In genomic region chr8:27889292-27889691, GRCm38 (mm10) we compare ENCODE assay signal across 20 mouse cellular contexts.
A peak's percentile ranks its signal among the peaks of the same experiment; 100 is the strongest.
DNase-seq lines count a peak whose midpoint lies in the region; ATAC-seq and TF ChIP-seq lines count a peak whose summit lies in the region.
"Had no signal": no experiment of that assay in that cellular context is flagged by ENCODE, and none has a peak within 500 bp of the region (broad histone marks: within the 10 kb centered on the region; RNA-seq: fewer than 3 reads in every experiment).

No protein-coding gene starts in this region.

- TF ChIP-seq CTCF in kidney, adult 2 months (conservative IDR thresholded peaks at IDR 0.05; ENCODE audit: insufficient read depth, insufficient read length, low read depth, low read length): no peak

- ATAC-seq in kidney, embryonic 14.5 days (ENCODE audit: low FRiP score, low TSS enrichment): peak; percentile 82
- peak; percentile 49; the same call in 1 of the 2 replicates for ATAC-seq in kidney, embryonic 16.5 days (ENCODE audit: low FRiP score, low TSS enrichment)
- no peak for ATAC-seq in liver, embryonic 12.5 days
- ATAC-seq: forebrain, embryonic 13.5 days; forebrain, embryonic 15.5 days; forebrain, postnatal 0 days had no signal

- H3K4me1 ChIP-seq in kidney, embryonic 14.5 days (ENCODE audit: control insufficient read depth, insufficient read depth, low read length): no peaks in the 10 kb centered on the region
- no peaks in the 10 kb centered on the region for H3K4me1 ChIP-seq in kidney, adult 2 months (ENCODE audit: control insufficient read depth, insufficient read depth, low read length)
- no peaks in the 10 kb centered on the region for H3K4me1 ChIP-seq in kidney, embryonic 16.5 days (ENCODE audit: insufficient read depth, low read length)
- H3K4me1 ChIP-seq in liver, embryonic 12.5 days: no peaks in the 10 kb centered on the region
- H3K4me1 ChIP-seq: embryonic facial prominence, embryonic 13.5 days; forebrain, embryonic 13.5 days; forebrain, embryonic 15.5 days had no signal

- no peak for TF ChIP-seq POLR2A in kidney, adult 2 months (IDR thresholded peaks at IDR 0.05; ENCODE audit: low read depth, low read length)

- peak; percentile 14 for DNase-seq in embryo, embryonic 10 days (ENCODE audit: low spot score)
- no peak for DNase-seq in embryo, embryonic 10.5 days (ENCODE audit: low spot score)
- no peak for DNase-seq in kidney, adult 2 months
- no peak for DNase-seq in kidney, postnatal 36 days
- DNase-seq: adrenal gland, adult 2 months; adrenal gland, postnatal 10 days; adrenal gland, postnatal 25 days; cerebellum, adult 11 months; cerebellum, adult 18-20 months; cerebellum, adult 8-10 months; cerebellum, adult 9-11 months; cerebellum, postnatal 36 days; embryo, embryonic 11 days; forebrain, postnatal 0 days had no signal

- H3K27ac ChIP-seq in kidney, embryonic 14.5 days (ENCODE audit: low read depth, low read length): no peak overlapping the region
- H3K27ac ChIP-seq in kidney, adult 2 months (ENCODE audit: insufficient read depth, low read depth, low read length): no peak overlapping the region
- H3K27ac ChIP-seq in kidney, embryonic 16.5 days (ENCODE audit: low read length): no peak overlapping the region
- H3K27ac ChIP-seq in liver, embryonic 12.5 days: no peak overlapping the region
- H3K27ac ChIP-seq: embryonic facial prominence, embryonic 13.5 days; forebrain, embryonic 13.5 days; forebrain, embryonic 15.5 days had no signal

- H3K4me2 ChIP-seq in kidney, embryonic 14.5 days (replicated peaks; ENCODE audit: low read depth, low read length): no peak overlapping the region
- H3K4me2 ChIP-seq in kidney, embryonic 16.5 days (replicated peaks; ENCODE audit: low read depth, low read length): no peak overlapping the region
- no peak overlapping the region for H3K4me2 ChIP-seq in liver, embryonic 12.5 days
- H3K4me2 ChIP-seq: embryonic facial prominence, embryonic 13.5 days; forebrain, embryonic 13.5 days; forebrain, embryonic 15.5 days had no signal

- WGBS in kidney, embryonic 14.5 days: 51% methylated on average over 6 of the region's 6 CpGs
- WGBS in kidney, adult 2 months: 37% methylated on average over 6 of the region's 6 CpGs
- WGBS in kidney, embryonic 16.5 days: 37% methylated on average over 6 of the region's 6 CpGs
- 70% methylated on average over 6 of the region's 6 CpGs for WGBS in liver, embryonic 12.5 days (ENCODE audit: insufficient replicate concordance)

- no peaks in the 10 kb centered on the region for H3K9me3 ChIP-seq in kidney, embryonic 14.5 days (ENCODE audit: control insufficient read depth, low read length)
- H3K9me3 ChIP-seq in kidney, embryonic 16.5 days (ENCODE audit: low read length): no peaks in the 10 kb centered on the region
- no peaks in the 10 kb centered on the region for H3K9me3 ChIP-seq in liver, embryonic 12.5 days (replicated peaks)
- H3K9me3 ChIP-seq: embryonic facial prominence, embryonic 13.5 days; forebrain, embryonic 13.5 days; forebrain, embryonic 15.5 days had no signal

- no peak overlapping the region for H3K4me3 ChIP-seq in kidney, embryonic 14.5 days (ENCODE audit: low read length)
- no peak overlapping the region for H3K4me3 ChIP-seq in kidney, adult 2 months (ENCODE audit: insufficient read depth, low read depth, low read length)
- no peak overlapping the region for H3K4me3 ChIP-seq in kidney, embryonic 16.5 days (ENCODE audit: low read length)
- no peak overlapping the region for H3K4me3 ChIP-seq in liver, embryonic 12.5 days
- H3K4me3 ChIP-seq: embryonic facial prominence, embryonic 13.5 days; forebrain, embryonic 13.5 days; forebrain, embryonic 15.5 days had no signal

- no peaks in the 10 kb centered on the region for H3K36me3 ChIP-seq in kidney, embryonic 14.5 days (ENCODE audit: control insufficient read depth, insufficient read depth, low read length)
- H3K36me3 ChIP-seq in kidney, adult 2 months (ENCODE audit: control insufficient read depth, insufficient read depth, low read length): no peaks in the 10 kb centered on the region
- no peaks in the 10 kb centered on the region for H3K36me3 ChIP-seq in kidney, embryonic 16.5 days (ENCODE audit: insufficient read depth, low read length)
- H3K36me3 ChIP-seq in liver, embryonic 12.5 days: no peaks in the 10 kb centered on the region
- H3K36me3 ChIP-seq: embryonic facial prominence, embryonic 13.5 days; forebrain, embryonic 15.5 days had no signal

- H3K9ac ChIP-seq in kidney, embryonic 14.5 days (ENCODE audit: low read depth, low read length): no peak overlapping the region
- H3K9ac ChIP-seq in kidney, embryonic 16.5 days (replicated peaks; ENCODE audit: low read length): no peak overlapping the region
- H3K9ac ChIP-seq in liver, embryonic 12.5 days: no peak overlapping the region
- H3K9ac ChIP-seq: embryonic facial prominence, embryonic 13.5 days; forebrain, embryonic 13.5 days; forebrain, embryonic 15.5 days; forebrain, postnatal 0 days had no signal

- no peaks in the 10 kb centered on the region for H3K27me3 ChIP-seq in kidney, embryonic 14.5 days (ENCODE audit: control insufficient read depth, insufficient read depth, low read length)
- H3K27me3 ChIP-seq in kidney, adult 2 months (replicated peaks; ENCODE audit: control insufficient read depth, insufficient read depth, low read length): no peaks in the 10 kb centered on the region
- no peaks in the 10 kb centered on the region for H3K27me3 ChIP-seq in kidney, embryonic 16.5 days (ENCODE audit: insufficient read depth, low read length)
- H3K27me3 ChIP-seq in liver, embryonic 12.5 days (replicated peaks): no peaks in the 10 kb centered on the region
- H3K27me3 ChIP-seq: embryonic facial prominence, embryonic 13.5 days; forebrain, embryonic 13.5 days; forebrain, embryonic 15.5 days had no signal
